Mouse (Mus musculus): ENCODE data around the gene Rhbdl1.
A peak's percentile ranks its signal among the peaks of the same experiment; 100 is the strongest.

Rhbdl1 gene

DNA sequence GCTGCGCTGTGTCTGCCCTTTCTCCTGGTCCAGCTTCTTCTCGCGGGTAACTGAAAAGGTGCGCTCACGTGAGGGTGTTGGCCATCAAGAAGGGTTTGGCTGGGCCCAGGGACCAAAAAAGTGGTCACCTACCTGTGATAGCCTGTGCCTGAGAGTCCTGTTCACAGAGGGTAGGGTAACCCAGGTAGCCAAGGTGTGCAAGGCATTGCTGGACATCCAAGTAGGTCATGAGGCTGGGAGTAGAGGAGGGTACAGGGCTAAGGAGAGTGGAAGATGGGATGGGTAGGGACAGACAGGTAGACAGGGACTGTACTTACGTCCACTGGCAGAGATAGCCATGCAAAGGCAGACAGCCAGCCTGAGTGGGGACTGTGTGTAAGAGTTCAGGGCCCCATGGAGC is 3.4 kb upstream of the Rhbdl1 start:
- no peak for DNase-seq (ENCODE audit: low spot score in 2 of 2)

DNA sequence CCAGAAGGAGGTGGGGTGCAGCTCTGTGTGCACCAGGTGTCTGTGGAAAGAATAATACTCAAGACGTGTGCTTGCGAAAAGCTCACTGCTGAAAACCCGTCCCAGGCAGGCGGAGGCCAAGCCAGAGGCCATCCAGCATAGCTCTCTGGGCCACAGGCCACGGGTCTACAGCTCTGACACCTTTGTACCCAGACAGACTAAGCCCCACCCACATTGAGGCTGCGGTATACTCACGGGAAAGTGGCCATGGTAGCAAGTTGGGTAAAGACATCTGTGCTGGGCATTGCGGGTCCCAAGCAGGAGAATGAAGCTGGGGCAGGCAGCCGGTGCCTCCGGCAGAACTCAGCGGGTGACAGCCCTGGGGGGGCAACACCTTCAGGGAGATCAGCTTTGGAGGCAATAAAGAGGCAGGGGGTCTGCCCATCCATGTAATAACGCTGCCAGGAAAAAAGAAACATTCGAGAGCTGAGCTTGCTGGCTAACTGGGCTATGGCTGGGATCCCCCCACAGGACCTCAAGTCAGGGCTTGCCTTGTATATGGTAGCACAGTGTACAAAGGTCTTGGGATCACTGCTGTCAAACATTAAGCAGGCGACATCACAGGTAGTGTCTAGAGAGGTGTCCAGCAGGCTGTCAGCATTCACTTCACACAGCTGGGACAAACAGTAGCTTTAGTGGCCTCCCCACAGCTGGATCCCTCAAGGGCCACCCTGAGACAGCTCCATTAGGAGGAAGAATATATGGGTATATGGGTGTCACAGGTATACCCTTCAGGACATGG is 2.5 kb upstream of the Rhbdl1 start:
- no peak for DNase-seq (ENCODE audit: low spot score in 2 of 2)

DNA sequence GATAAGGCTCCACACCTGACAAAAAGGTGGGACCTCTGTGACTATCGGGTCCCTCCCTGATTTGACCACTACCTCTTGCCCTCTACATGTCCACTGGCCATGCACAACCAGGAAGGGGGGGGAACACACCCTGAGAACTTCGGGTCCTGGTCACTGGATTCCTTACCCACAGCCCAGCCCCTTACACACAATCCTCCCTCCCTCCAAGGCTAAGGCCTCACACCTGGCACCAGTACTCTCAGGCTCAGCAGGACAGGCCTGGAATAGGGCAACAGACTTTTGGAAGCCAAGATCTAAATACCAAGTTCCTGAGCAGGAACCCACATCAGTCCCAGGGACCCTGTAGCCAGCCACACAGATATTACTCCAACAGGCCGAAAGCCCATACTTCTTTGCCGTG is 1.8 kb upstream of the Rhbdl1 start:
- no peak for DNase-seq (ENCODE audit: low spot score in 2 of 2)

DNA sequence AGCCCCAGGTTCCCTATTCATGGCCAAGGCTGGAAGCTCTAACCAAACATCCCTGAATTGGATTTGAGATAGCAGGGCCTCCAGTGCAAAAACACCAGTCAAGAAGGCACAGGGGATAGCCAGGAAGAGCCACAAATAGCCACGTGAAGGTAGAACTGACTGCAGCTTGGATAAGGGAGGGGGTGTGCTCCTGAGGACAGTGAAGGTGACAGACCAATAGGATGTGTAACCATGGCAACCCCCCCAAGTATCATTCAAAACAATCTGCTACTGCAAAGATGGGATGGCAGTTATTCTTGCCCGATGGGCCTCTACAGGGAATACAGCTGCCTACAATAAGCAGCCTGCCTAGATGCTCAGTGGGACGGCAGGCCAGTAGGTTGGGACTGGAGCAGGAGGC is 438 bp upstream of the Rhbdl1 start:
- DNase-seq (ENCODE audit: low spot score in 2 of 2): peak in 1 of 2 experiments; percentile 40

DNA sequence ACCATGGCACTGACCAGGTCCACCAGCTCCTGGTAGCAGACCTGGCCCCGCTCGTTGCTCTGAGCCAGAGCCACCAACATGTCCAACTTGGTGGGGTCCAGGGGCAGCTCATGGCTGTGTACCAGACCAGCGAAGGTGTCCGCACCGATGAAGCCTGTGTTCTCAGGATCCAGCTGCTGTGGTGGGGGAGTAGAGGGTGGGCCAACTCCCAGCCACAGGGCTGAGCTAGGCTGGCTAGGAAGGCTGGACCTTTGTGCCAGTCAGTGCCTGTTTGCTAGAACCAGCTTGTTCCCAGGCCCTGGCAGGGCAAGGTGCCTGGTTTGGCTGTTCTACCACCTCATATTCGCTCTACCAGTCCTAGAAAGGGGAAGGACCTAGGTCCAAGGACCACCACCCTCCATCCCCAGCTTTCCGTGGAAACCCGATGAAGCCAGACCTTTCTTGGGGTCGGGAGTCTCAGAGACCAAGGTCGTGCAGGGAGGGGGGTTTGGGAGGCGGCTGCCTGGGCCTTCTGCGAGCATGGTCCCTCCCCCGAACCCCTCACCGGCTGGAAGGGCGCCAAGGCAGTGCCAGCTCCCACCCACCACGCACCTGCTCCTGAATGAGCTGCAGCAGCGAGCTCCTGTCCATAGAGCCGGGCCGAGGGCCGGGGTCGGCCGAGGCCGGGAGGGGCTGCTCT is 559 bp downstream of the Rhbdl1 start:
- peak in 1 of 2 experiments; percentile 40 for DNase-seq (ENCODE audit: low spot score in 2 of 2)

DNA sequence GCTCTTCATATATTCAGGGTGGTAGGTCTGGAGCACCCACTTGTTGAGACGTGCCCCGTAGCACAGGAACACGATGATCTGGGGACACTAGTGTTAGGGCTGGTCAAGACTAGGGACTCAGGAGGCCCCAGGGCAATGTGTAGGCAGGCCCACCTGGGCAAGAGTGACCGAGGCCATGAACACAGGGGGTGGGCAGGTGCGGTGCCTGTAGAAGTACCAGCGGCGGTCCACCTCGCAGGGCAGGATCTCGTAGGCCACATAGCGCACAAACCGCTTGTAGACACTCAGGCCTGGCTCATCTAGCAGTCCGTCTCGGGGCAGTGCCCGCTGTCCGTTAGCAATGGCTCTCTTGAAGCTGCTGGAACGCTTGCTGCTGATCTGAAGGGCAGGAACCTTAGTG is 1.3 kb downstream of the Rhbdl1 start:
- DNase-seq (ENCODE audit: low spot score in 2 of 2): no peak

DNA sequence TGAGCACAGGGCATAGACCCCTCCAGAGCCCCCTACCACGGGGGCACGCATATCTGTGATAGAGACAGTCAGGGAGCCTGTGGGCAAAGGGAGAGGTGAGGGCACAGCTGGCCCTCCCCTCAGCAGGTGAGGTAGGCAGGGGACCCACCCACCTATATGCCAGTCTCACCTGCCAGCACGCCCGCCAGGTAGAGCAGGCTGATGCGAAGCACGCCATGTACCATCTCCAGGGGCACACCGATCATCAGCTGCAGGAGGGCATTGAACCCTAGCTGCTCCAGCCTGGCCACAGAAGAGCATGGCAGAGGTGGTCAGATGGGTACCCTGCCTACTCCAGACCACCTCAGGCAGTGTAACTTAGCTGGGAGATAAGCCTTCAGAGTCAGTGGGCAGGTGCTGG is 1.8 kb downstream of the Rhbdl1 start:
- no peak for DNase-seq (ENCODE audit: low spot score in 2 of 2)

DNA sequence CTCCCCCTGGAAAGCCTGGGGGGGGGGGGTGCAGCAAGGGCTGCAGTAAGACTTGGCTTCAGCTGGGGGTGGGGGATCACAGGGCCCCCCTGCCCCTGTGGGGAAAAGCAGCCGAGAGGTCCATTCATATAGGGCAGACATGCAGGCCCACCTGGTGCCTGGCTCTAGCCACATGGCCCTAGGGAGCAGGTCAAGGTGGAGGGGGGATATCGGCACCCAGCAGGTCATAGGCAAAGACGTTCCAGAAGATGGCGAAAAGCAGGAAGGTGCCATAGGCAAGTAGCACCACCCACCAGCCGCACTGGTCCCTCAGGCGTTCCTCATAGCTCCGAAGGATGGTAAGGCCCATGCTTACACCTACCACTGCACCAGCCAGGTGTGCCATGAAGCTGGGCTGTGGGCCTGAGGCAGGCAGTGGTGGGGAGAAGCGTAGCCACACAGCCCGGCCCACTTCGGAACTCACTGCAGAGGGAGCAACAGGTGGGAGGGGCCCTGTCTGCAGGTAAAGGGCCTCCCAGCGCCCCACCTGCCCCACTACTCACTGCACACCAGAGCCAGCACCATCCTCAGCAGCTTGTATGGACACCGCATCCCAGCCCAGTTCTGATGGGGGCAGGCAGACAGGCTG is 2.4 kb downstream of the Rhbdl1 start:
- DNase-seq (ENCODE audit: low spot score in 2 of 2): no peak

DNA sequence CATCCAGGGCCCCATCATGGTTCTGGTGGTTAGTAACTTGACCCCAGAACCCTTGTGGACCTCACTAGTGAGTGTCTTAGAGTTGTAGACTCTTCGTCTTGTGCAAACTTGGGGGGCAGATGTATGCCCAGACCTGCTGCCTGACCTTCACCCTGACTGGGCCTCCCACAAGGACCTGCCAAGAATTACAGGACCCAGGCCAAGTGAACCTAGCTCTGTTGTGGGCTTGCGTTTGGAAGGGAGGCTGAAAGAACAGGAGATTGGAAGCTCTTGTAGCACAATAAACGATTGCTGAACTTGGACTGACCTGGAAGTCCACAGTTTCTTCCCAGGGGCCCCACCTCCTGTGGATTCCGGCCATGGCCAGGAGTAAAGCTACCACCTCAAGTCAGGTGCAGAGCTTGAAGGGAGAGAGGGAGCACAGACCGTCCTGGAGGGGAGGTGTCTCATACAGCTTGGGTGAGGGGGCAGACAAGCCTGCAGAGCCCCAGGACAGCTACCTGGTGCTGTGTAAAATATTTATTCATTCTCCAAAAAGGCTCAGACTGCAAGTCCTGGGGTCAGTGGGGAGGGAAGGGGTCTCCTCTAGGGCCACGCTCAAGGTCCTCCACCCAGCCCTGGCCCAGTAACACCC is 3.0 kb downstream of the Rhbdl1 start:
- DNase-seq (ENCODE audit: low spot score in 2 of 2): no peak

DNA sequence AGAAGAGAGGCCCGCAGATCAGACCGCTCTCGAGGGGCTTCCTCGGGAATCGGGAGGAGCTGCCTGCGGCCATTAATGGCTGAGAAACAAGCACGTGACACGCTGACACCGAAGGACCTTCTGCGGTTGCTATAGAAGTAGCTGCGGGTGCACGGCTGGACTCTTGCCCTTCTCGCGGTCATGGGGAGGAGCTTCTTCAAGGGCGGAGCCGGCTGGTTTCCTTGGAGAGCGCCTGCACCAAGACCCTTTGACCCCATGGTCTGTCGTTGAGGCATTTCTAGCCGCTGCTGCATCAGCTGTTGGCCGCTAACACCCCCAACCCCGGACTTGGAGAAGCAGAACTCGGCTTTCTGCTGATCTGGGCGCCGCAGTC is 3.8 kb downstream of the Rhbdl1 start, which contains the start of gene Stub1:
Gene Stub1 (minus strand): TSS at position 114 of the 373 bp plus-strand sequence.
- peak in 1 of 2 experiments; percentile 87 for DNase-seq (ENCODE audit: low spot score in 2 of 2)

DNA sequence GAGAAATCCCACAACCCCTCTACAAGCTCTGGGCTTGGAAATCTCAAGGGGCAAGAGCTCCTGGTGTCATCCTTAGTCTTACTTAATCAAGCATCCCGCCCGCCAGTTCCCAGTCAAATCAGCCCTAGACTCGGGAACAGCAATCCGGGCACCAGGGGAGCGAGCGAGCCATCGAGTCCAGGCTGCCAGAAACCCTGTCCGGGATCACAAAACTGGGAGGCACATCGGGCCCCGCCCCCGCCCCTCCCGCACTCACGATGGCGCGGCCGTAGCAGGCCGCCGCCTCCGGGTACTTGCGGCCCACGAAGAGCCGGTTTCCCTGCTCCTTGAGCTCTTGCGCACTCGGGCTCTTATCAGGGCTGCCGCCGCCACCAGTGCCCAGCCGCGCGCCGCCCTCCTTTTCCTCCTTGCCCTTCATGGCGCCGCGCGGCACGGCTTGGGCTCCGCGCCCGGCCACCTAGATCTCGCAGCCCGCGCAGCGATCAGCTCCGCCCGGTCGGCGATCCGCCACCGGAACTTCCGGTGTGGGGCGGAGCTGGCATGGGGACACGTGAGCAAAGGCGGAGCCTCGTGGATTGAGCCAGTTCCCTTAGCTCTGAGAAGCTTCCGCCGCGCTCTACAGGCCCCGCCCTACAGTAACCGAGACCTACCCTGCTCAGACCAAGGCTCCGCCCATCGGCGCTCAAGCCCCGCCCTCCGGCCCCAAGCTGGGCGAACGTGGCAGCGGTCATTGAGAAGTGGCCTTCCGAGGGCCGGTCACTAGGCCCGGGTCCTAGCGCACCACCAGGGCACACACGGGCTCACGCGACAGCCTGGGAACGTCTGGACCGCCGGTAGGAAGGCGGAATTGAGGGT is 4.4 kb downstream of the Rhbdl1 start:
- peak; percentile 98 for DNase-seq (ENCODE audit: low spot score in 2 of 2)

DNA sequence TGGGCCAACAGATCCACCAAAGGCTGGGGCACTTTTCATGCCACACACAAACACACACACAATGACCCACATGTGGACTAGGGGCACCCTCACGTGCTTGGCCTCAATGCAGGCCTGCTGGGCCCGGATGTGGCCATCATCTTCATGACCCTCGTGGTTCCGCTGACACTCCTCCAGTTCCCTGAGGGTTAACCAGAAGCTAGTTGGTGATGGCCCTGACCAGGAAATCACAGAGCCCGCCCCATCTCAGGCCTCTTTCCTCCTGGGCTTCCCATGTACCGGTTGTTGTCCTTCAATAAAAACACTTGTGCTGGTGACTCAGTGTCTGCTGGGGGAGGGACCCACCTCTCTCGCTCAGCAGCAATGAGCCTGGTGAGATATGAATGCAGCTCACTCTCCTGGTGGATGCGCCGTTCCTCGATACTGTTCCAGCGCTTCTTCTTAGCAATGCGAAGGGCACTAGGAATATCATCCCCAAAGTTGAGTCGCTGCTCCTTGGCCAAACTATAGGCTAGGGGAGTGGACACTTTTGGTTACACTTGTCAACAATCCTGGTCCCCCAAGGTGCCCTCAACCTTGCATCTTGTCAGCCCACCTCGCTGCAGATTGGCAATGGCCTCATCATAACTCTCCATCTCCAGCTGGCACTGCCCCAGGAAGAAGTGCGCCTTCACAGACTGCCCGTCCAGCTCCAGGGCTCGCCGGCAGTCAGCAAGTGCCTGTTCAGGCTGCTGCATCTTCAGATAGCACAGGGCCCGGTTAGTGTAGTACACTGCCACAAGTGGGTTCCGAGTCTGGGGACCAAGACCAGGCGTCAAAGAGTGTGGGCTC is 5.4 kb downstream of the Rhbdl1 start:
- no peak for DNase-seq (ENCODE audit: low spot score in 2 of 2)

DNA sequence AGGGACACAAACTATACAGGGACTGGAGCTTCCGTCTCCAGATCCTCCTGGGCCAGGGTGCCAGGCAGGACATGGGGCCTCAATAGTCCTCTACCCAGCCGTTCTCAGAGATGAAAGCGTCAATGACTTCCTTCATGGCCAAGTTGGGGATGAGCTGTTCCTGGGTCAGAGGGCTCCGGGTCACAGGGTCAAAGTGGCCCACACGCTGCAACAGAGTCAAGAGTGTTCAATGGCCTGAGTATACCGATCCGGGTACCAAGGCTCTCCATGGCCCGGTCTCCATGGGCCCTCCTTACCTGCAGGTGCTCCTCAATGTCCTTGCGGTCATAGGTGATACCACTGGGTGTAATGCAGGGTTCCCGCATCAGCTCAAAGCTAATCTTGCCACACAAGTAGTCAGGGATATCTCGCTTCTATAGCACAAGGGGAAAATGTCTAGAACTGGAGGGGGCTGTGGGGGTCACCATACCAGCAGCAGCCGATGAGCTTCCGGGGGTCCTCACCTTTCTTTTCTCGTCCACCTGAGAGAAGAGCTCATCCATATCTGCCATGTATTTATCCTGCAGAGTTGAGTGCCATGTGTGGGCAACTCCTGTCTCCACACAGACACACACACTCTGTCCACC is 6.2 kb downstream of the Rhbdl1 start:
- DNase-seq (ENCODE audit: low spot score in 2 of 2): no peak

DNA sequence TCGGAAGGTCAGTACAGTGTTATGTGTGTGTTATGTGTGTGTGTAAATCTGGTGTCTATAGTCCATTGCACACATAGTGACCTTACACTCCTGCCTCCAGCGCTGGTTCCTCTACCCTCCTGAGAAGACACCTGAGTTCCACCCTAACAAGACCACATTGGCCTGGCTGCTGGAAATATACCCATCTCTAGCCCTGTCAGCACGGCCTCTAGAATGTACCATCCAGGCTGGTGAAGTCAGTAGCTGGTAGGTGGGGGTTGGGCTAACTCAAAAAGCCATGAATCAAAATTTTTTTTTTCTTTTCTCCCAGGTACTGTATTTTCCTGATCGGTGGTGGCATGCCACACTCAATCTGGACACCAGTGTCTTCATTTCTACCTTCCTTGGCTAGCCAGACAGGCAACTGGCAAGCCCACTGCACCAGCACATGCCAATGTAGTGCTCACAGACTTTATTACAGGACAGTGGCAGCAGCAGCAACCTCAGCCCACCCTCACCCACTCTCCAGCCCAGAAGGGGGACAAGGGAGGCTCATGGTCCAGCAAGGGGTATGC is 6.8 kb downstream of the Rhbdl1 start:
- DNase-seq (ENCODE audit: low spot score in 2 of 2): no peak

DNA sequence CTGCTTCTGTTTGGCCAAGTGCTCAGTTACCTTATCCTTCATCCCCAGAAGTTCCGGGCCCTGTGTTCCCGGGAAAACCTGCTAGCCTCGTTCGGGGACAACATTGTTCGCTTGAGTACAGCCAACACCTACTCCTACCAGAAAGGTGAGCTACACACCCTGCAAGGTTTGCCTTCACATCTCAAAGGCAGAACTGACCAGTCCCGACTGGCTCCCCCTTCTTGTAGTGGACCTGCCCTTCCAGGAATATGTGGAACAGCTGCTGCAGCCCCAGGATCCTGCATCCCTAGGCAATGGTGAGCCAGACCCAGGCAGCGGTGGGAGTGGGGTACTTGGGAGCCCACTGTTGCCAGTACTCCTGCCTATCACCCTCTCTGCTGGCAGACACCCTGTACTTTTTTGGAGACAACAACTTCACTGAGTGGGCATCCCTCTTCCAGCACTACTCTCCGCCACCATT is 7.5 kb downstream of the Rhbdl1 start:
- DNase-seq (ENCODE audit: low spot score in 2 of 2): no peak

DNA sequence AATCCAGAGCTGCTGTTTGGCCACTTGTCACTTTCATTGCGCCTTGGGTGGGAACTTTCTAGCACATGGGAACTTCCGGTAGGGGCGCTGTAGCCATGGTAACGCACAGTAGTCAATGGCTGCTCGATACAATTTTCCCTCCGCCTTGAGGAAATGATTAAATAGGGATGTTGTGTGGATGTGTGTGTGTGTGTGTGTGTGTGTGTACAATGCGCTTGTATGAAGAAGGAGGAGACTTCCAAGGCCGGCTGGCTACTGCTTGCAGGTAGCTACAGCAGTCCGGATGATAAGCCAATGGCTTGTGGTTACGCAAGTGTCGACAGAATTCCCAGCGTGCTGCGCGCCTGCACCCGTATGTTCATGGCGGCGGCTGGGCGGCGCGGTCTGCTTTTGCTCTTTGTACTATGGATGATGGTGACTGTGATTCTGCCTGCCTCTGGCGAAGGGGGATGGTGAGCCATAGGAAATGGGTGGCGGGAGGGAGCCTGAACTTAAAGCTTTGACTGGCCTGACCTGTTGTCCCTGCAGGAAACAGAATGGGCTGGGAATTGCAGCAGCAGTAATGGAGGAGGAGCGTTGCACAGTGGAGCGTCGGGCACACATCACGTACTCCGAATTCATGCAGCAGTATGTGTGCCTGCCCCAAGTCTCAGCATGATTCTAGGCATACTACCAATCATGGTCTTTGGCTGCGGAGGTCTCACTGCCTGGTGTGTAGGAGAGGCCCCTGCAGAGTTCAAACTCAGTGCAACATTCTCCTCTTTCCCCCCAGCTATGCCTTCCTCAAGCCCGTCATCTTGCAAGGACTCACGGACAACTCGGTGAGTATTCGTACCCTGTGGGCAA is 8.2 kb downstream of the Rhbdl1 start, which contains the start of gene Jmjd8:
Gene Jmjd8 (plus strand): TSS at position 156 of the 846 bp plus-strand sequence.
- DNase-seq (ENCODE audit: low spot score in 2 of 2): peak; percentile 85 to 91

DNA sequence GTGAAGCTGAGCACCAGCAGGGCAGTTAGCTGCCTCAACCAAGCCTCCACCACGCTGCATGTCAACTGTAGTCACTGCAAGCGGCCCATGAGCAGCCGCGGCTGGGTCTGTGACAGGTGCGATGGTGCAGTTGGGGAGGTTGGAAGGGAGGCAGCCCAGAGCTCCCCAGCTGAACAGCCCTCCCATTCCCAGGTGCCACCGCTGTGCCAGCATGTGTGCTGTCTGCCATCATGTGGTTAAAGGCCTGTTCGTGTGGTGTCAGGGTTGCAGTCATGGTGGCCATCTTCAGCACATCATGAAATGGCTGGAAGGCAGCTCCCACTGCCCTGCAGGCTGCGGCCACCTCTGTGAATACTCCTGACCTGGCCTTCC is 8.9 kb downstream of the Rhbdl1 start:
- DNase-seq (ENCODE audit: low spot score in 2 of 2): no peak

DNA sequence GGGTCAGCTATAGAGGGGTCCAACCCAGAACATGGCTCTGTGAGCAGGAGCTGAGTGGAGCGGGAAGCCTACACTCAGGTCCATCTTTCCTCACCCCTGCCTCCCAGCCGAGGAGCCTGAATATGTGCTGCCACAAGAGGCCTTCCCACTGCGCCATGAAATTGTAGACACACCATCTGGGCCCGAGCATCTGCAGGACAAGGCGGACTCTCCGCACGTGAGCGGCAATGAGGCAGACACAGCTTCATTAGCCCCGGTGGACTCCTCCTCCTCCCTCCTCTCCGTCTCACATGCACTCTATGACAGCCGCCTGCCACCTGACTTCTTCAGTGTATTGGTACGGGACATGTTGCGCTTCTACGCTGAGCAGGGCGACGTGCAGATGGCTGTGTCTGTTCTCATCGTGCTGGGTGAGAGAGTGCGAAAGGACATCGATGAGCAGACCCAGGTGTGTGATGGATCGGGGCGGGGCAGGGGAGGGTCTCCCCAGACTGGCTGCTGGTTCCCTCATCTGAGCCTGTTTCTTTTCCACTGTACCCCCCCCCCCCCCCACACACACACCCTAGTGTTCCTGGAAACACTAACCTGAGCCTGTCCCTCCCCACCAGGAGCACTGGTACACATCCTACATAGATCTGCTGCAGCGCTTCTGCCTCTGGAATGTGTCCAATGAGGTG is 9.4 kb downstream of the Rhbdl1 start:
- no peak for DNase-seq (ENCODE audit: low spot score in 2 of 2)
